Comparison of ENCODE assay signal across 28 mouse cellular contexts in genomic region chr11:104944723-104945122, GRCm38 (mm10).
"Had no signal": no experiment of that assay in that cellular context is flagged by ENCODE, and none has a peak within 500 bp of the region (broad histone marks: within the 10 kb centered on the region; RNA-seq: fewer than 3 reads in every experiment).

No protein-coding gene starts in this region.

- H3K9me3 ChIP-seq: heart, embryonic 13.5 days; heart, embryonic 15.5 days; hindbrain, embryonic 13.5 days; intestine, embryonic 15.5 days; limb, embryonic 10.5 days; limb, embryonic 12.5 days; liver, embryonic 13.5 days; liver, embryonic 15.5 days had no signal

- H3K27ac ChIP-seq: gastrocnemius, adult 2 months; heart, adult 2 months; heart, embryonic 13.5 days; heart, embryonic 15.5 days; hindbrain, embryonic 13.5 days; intestine, embryonic 15.5 days; layer of hippocampus, adult 2 months; left cerebral cortex, adult 2 months; limb, embryonic 10.5 days; limb, embryonic 12.5 days; liver, embryonic 13.5 days; liver, embryonic 15.5 days had no signal

- H3K27me3 ChIP-seq: heart, embryonic 13.5 days; heart, embryonic 15.5 days; hindbrain, embryonic 13.5 days; intestine, embryonic 15.5 days; limb, embryonic 12.5 days; liver, embryonic 13.5 days; liver, embryonic 15.5 days had no signal

- H3K4me1 ChIP-seq: heart, embryonic 15.5 days; hindbrain, embryonic 13.5 days; intestine, embryonic 15.5 days; limb, embryonic 10.5 days; limb, embryonic 12.5 days; liver, embryonic 13.5 days; liver, embryonic 15.5 days had no signal

- DNase-seq: gastrocnemius, adult 2 months; gastrocnemius, postnatal 10 days; gastrocnemius, postnatal 25 days; heart, adult 11 months; heart, adult 2 months; heart, postnatal 14 days; heart, postnatal 36 days; kidney, adult 18-20 months; kidney, adult 8-10 months; kidney, postnatal 10 days; kidney, postnatal 25 days; kidney, postnatal 4 days; liver; liver, embryonic 13.5 days had no signal

- H3K4me3 ChIP-seq: gastrocnemius, adult 2 months; heart, adult 2 months; heart, embryonic 13.5 days; heart, embryonic 15.5 days; hindbrain, embryonic 13.5 days; intestine, embryonic 15.5 days; layer of hippocampus, adult 2 months; left cerebral cortex, adult 2 months; limb, embryonic 10.5 days; limb, embryonic 12.5 days; liver, embryonic 13.5 days; liver, embryonic 15.5 days had no signal

- H3K9ac ChIP-seq: heart, embryonic 13.5 days; heart, embryonic 15.5 days; hindbrain, embryonic 13.5 days; intestine, embryonic 15.5 days; limb, embryonic 12.5 days; liver, embryonic 13.5 days; liver, embryonic 15.5 days had no signal

- H3K4me2 ChIP-seq: heart, embryonic 11.5 days; heart, embryonic 13.5 days; heart, embryonic 15.5 days; hindbrain, embryonic 13.5 days; intestine, embryonic 15.5 days; limb, embryonic 12.5 days; liver, embryonic 11.5 days; liver, embryonic 13.5 days; liver, embryonic 15.5 days had no signal

- H3K36me3 ChIP-seq: heart, embryonic 13.5 days; heart, embryonic 15.5 days; hindbrain, embryonic 13.5 days; intestine, embryonic 15.5 days; limb, embryonic 10.5 days; limb, embryonic 12.5 days; liver, embryonic 13.5 days; liver, embryonic 15.5 days had no signal

- ATAC-seq: hindbrain, embryonic 16.5 days; inflammation-experienced regulatory T-cells, adult 6 months; intestine, embryonic 15.5 days; intestine, postnatal 0 days had no signal
